Mouse (Mus musculus) neural tube, embryonic 14.5 days (tissue): ENCODE data around the gene Wnt3. TPM values are rescaled to one million over a fixed set of nuclear protein-coding genes. Genes with fewer than 3 reads are reported as not detected.

Source experiments
- ATAC-seq: fragments of 200-750 bp; cut with Nextera tagmentation; 2 replicates; pipeline ENCODE4 v1.8.0; 2017; ENCODE audit warnings: low read depth, mild to moderate bottlenecking, moderate TSS enrichment, moderate library complexity
- H3K27ac ChIP-seq: fragments of 300-500 bp; sonication (generic); 2 replicates; pipeline ENCODE4 v1.5.1; 2014; ENCODE audit warnings: low read depth, mild to moderate bottlenecking, control low read depth, low read length, moderate library complexity, mixed read lengths
- H3K27me3 ChIP-seq: fragments of 300-500 bp; sonication (generic); 2 replicates; pipeline ENCODE4 v1.6.1; 2014; ENCODE audit warnings: low read length; ENCODE audit not compliant: control insufficient read depth, insufficient read depth
- H3K36me3 ChIP-seq: fragments of 300-500 bp; sonication (generic); 2 replicates; pipeline ENCODE4 v1.6.1; 2014; ENCODE audit warnings: low read length, mixed read lengths; ENCODE audit not compliant: control insufficient read depth, insufficient read depth
- H3K4me1 ChIP-seq: fragments of 300-500 bp; sonication (generic); 2 replicates; pipeline ENCODE4 v1.6.1; 2014; ENCODE audit warnings: low read length; ENCODE audit not compliant: control insufficient read depth, insufficient read depth
- H3K4me2 ChIP-seq: fragments of 300-500 bp; sonication (generic); 2 replicates; pipeline ENCODE4 v1.6.1; 2014; ENCODE audit warnings: mild to moderate bottlenecking, low read depth, low read length, control low read depth
- H3K4me3 ChIP-seq: fragments of 300-500 bp; sonication (generic); 2 replicates; pipeline ENCODE4 v1.5.1; 2014; ENCODE audit warnings: low read depth, low read length, control low read depth, mixed read lengths
- H3K9ac ChIP-seq: fragments of 300-500 bp; sonication (generic); replicated peaks from 2 replicates; pipeline ENCODE4 v1.6.1; 2014; ENCODE audit warnings: low read depth, mild to moderate bottlenecking, control low read depth, low read length, mixed read lengths
- H3K9me3 ChIP-seq: fragments of 300-500 bp; sonication (generic); 2 replicates; pipeline ENCODE4 v1.6.1; 2016; ENCODE audit warnings: low read length; ENCODE audit not compliant: control insufficient read depth
- WGBS: fragments of 180-500 bp; shearing (Covaris S2); extraction: QIAGEN DNeasy Blood & Tissue Kit; methylation state at CpG from one replicate; pipeline ENCODE4 v1.1.7; 2014; 5-methylcytosine and 5-hydroxymethylcytosine counted together
- polyA plus RNA-seq: library from polyadenylated mRNA; unstranded; fragments of >200 nt; fragmentation: Nextera tagmentation; extraction: Ambion mirVana; gene quantifications from 2 replicates; pipeline ENCODE4 v1.2.1, GENCODE M21; 2014

Gene Wnt3
- polyA plus RNA-seq, 1 experiment from 2014 or later = 11.2 TPM

DNA sequence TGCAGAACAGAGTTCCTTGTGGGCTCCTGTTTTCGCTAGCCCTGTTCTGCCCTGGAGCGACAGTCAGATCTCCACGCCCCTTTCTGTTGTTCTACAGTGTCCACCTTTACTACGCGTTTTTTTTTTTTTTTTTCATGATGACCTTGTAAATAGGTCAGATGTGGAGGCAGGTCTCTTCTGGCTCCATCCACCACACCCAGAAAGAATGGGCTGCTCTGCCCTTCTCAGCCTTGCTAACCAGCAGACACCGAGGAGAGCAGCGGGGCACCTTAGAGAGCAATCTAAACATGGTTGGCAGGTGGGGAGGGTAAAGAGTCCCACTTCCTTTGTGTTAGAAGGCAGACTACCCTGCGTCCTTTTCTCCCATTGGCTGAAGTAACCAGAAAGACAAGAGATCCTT lies 42.8 kb downstream of the Wnt3 start:
- Histone ChIP-seq H3K4me3 (no peak overlapping the region), H3K9ac (no peak overlapping the region), H3K4me1 (0 out of 2 replicates have a peak, but pooled peaks cover 5% of the 10 kb centered on the region), H3K27me3 (no peaks in the 10 kb centered on the region), H3K4me2 (no peak overlapping the region), H3K9me3 (no peaks in the 10 kb centered on the region), H3K27ac (no peak overlapping the region), H3K36me3 (0 out of 2 replicates have a peak, but pooled peaks cover 4% of the 10 kb centered on the region)
- 91% methylated on average over 8 of the region's 8 CpGs for WGBS
- no peak for ATAC-seq

GRCm38 (mm10) chr11:103827201-103827600 lies 53.3 kb downstream of the Wnt3 start:
- Histone ChIP-seq H3K36me3 (peaks cover 17% of the 10 kb centered on the region), H3K9me3 (no peaks in the 10 kb centered on the region), H3K4me1 (no peaks in the 10 kb centered on the region), H3K9ac (no peak overlapping the region), H3K4me2 (no peak overlapping the region), H3K27me3 (no peaks in the 10 kb centered on the region), H3K4me3 (no peak overlapping the region), H3K27ac (no peak overlapping the region)
- WGBS = 94% methylated on average over 6 of the region's 6 CpGs
- no peak for ATAC-seq

- H3K9me3 ChIP-seq = no peaks in the 10 kb centered on the region
- H3K27me3 ChIP-seq = no peaks in the 10 kb centered on the region
- H3K4me1 ChIP-seq = no peaks in the 10 kb centered on the region
- no peak overlapping the region for H3K4me2 ChIP-seq
- H3K4me3 ChIP-seq = no peak overlapping the region
- no peak for ATAC-seq
- no peak overlapping the region for H3K9ac ChIP-seq
- no peak overlapping the region for H3K27ac ChIP-seq
- 83% methylated on average over 7 of the region's 7 CpGs for WGBS
- peaks cover 12% of the 10 kb centered on the region for H3K36me3 ChIP-seq
Observed at GRCm38 (mm10) chr11:103828866-103829265, 54.9 kb downstream of the Wnt3 start.

- no peak overlapping the region for H3K9ac ChIP-seq
- no peaks in the 10 kb centered on the region for H3K4me1 ChIP-seq
- no peaks in the 10 kb centered on the region for H3K9me3 ChIP-seq
- H3K27me3 ChIP-seq = no peaks in the 10 kb centered on the region
- no peak for ATAC-seq
- 0 out of 2 replicates have a peak, but pooled peaks cover 1% of the 10 kb centered on the region for H3K36me3 ChIP-seq
- H3K4me2 ChIP-seq = no peak overlapping the region
- H3K27ac ChIP-seq = no peak overlapping the region
- WGBS = 65% methylated on average over 4 of the region's 4 CpGs
- H3K4me3 ChIP-seq = no peak overlapping the region
Observed at GRCm38 (mm10) chr11:103829956-103830355, 56.0 kb downstream of the Wnt3 start.

DNA sequence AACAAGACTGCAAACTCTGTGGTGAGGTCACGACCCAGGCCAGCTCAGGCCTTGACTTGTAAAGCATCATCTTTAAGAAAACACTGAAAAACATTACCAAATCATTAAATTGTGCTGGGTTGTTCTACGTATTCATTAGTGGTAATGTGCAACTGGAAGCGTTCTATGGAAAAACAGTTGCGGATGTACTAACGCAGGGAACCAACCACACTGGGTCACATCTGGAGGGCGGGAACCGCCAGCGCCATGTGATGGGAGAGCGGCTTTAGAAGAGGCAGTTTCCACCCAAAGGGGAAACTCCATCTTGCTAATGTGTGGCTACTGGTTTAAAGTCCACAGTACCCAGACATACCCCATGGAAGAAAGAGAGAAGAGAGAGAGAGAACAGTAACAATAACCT lies 56.5 kb downstream of the Wnt3 start:
- Histone ChIP-seq H3K4me3 (no peak overlapping the region), H3K27me3 (no peaks in the 10 kb centered on the region), H3K27ac (no peak overlapping the region), H3K9me3 (no peaks in the 10 kb centered on the region), H3K36me3 (no peaks in the 10 kb centered on the region), H3K9ac (no peak overlapping the region), H3K4me1 (no peaks in the 10 kb centered on the region), H3K4me2 (no peak overlapping the region)
- WGBS = 92% methylated on average over 9 of the region's 9 CpGs
- ATAC-seq = no peak

GRCm38 (mm10) chr11:103831766-103832165 lies 57.8 kb downstream of the Wnt3 start:
- H3K36me3 ChIP-seq = no peaks in the 10 kb centered on the region
- no peaks in the 10 kb centered on the region for H3K4me1 ChIP-seq
- no peak overlapping the region for H3K9ac ChIP-seq
- 95% methylated on average over 3 of the region's 3 CpGs for WGBS
- H3K4me3 ChIP-seq = no peak overlapping the region
- no peaks in the 10 kb centered on the region for H3K27me3 ChIP-seq
- no peak for ATAC-seq
- H3K4me2 ChIP-seq = no peak overlapping the region
- H3K27ac ChIP-seq = no peak overlapping the region
- no peaks in the 10 kb centered on the region for H3K9me3 ChIP-seq

- Histone ChIP-seq H3K27me3 (no peaks in the 10 kb centered on the region), H3K27ac (no peak overlapping the region), H3K4me1 (no peaks in the 10 kb centered on the region), H3K4me2 (no peak overlapping the region), H3K4me3 (no peak overlapping the region), H3K36me3 (no peaks in the 10 kb centered on the region), H3K9ac (no peak overlapping the region), H3K9me3 (no peaks in the 10 kb centered on the region)
- ATAC-seq = no peak
- 91% methylated on average over 4 of the region's 4 CpGs for WGBS
Observed at GRCm38 (mm10) chr11:103832331-103832730, 58.4 kb downstream of the Wnt3 start.

DNA sequence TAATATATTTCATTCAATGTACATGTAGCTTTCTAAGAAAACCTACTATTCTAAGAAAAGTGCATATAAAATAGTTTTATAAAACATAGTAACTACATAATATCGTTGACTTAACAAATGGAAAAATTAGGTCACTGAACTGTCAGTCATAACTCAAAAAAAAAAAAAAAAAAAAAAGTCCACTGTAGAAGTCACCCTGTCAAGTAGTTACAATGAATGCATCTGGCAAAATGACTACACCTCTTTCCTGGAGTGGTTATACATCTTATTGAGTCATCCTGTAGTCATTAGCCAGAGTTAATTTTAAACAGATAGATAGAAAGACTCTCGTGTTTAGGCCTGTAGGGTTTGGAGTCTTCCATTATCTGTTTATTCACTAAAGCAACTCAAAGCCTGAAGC lies 65.0 kb downstream of the Wnt3 start:
- 80% methylated on average over 2 of the region's 2 CpGs for WGBS
- H3K27me3 ChIP-seq = no peaks in the 10 kb centered on the region

GRCm38 (mm10) chr11:103840834-103841233 lies 66.9 kb downstream of the Wnt3 start:
- Histone ChIP-seq H3K4me1 (peaks cover 12% of the 10 kb centered on the region), H3K27ac (peak overlapping the region; percentile 44; the same call in 1 of the 2 replicates), H3K4me3 (no peak overlapping the region), H3K9me3 (no peaks in the 10 kb centered on the region), H3K9ac (0 out of 2 replicates have a peak overlapping the region, but pooled peaks have one; percentile 2), H3K36me3 (no peaks in the 10 kb centered on the region), H3K4me2 (peak overlapping the region; percentile 30; the same call in 1 of the 2 replicates), H3K27me3 (no peaks in the 10 kb centered on the region)
- WGBS = 1% methylated on average over 11 of the region's 11 CpGs
- peak; percentile 70 for ATAC-seq

More for the DNA sequence above, 65.0 kb downstream of the Wnt3 start:
- Histone ChIP-seq H3K27ac (no peak overlapping the region), H3K36me3 (no peaks in the 10 kb centered on the region), H3K9me3 (no peaks in the 10 kb centered on the region), H3K4me2 (no peak overlapping the region), H3K4me1 (peaks cover 12% of the 10 kb centered on the region), H3K9ac (no peak overlapping the region), H3K4me3 (no peak overlapping the region)
- ATAC-seq = no peak
